Mouse (Mus musculus): ENCODE data around the gene Iqcj. TPM values are rescaled to one million over a fixed set of nuclear protein-coding genes. Genes with fewer than 3 reads are reported as not detected.

The Iqcj gene
- polyA plus RNA-seq, 1 experiment = 0.23 TPM

DNA sequence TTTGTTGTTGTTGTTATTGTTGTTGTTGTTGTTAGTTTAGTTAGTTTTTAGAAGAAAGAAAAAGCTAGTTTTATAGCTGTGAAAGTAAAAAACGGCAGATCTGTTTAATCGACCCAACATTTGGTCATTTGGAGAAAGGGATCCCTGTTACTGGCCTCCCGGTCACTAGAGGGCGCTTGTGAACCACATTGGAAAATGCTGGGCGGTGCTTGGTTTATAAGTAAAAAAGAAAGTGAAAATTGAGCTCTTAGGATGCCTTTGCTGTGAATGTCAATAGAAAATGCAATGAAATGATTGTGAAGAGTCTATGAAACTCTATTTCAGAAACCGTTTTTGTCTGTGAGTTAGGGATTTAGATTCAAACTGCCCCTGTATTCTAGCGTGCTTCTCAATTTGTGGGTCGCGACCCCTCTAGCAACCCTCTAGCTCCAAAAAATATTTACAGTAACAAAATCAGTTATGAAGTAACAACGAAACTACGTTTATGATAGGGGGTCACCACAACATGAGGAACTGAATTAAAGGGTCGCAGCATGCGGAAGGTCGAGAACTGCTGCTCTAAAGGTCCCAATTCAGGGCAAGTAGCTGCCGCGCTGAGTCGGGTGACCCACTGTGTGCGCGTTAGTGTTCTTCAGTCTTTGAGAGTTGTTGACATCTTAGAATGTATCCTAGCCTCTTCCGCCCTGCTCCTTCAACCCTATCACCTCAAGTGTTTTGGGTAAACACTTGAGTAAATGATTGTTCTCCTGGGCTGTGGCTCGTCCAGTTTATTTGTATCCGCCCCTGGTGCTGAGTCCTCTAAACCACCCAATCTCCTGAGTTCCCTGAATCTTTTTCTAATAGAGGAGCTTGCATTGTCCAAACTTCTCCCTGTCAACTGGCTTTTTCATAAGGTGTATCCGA is 164.6 kb downstream of the Iqcj start:
- no peak overlapping the region for H3K27ac ChIP-seq (ENCODE audit: insufficient read depth, low read length)
- H3K27me3 ChIP-seq (ENCODE audit: control insufficient read depth, insufficient read depth, low read length) = no peaks in the 10 kb centered on the region
- DNase-seq = peak; percentile 47 to 71
- no peaks in the 10 kb centered on the region for H3K4me1 ChIP-seq (ENCODE audit: control insufficient read depth, insufficient read depth, low read length)
- peak overlapping the region; percentile 49 for H3K4me3 ChIP-seq (replicated peaks; ENCODE audit: insufficient read depth, low read depth, low read length)
- 59% methylated on average over 23 of the region's 23 CpGs for WGBS
- no peak for TF ChIP-seq POLR2A (IDR thresholded peaks at IDR 0.05; ENCODE audit: borderline replicate concordance, insufficient read depth, low read length)
- TF ChIP-seq CTCF (IDR thresholded peaks at IDR 0.05; ENCODE audit: borderline replicate concordance, insufficient read depth, low read depth, low read length) = peak; percentile 76

DNA sequence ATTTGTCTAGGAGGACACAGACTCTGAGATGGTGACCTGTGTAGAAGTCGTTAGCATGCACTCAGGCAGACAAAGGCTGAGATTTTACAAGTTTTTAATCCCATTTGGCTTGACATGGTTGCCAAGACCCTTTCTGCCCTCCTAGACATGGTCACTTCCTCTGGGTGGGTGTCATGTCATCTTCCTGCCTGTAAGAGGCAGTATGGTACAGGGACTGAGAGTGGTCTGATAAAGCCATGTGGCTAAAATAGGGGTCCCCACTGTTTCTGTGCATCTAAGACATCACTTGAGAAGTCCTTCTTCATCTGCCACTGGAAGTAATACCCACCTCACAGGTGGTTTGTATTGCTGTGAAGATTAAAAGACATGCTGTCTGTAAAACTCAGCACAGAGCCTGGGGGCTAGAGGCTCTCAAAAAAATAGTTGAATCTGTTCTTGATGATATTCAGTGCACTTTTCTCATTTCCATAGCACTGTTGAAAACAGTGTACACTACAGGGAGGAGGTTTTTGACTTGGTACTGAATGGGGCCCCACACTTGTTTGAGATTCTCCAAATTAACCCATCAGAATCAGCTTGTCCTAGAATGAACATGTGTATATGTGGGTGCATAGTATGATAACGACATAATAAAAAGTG is 167.3 kb downstream of the Iqcj start:
- whole genome bisulfite sequencing = 52% methylated on average over 2 of the region's 2 CpGs
- Histone ChIP-seq H3K27me3 (ENCODE audit: control insufficient read depth, insufficient read depth, low read length) (no peaks in the 10 kb centered on the region; the same call in 1 of the 2 replicates), H3K4me3 (replicated peaks; ENCODE audit: insufficient read depth, low read depth, low read length) (no peak overlapping the region), H3K27ac (ENCODE audit: insufficient read depth, low read length) (no peak overlapping the region), H3K4me1 (ENCODE audit: control insufficient read depth, insufficient read depth, low read length) (no peaks in the 10 kb centered on the region)
- no peak for TF ChIP-seq POLR2A (IDR thresholded peaks at IDR 0.05; ENCODE audit: borderline replicate concordance, insufficient read depth, low read length)
- peak; percentile 54; the same call in 1 of the 2 replicates for TF ChIP-seq CTCF (IDR thresholded peaks at IDR 0.05; ENCODE audit: borderline replicate concordance, insufficient read depth, low read depth, low read length)
- peak in 1 of 2 experiments; percentile 13 for DNase-seq

DNA sequence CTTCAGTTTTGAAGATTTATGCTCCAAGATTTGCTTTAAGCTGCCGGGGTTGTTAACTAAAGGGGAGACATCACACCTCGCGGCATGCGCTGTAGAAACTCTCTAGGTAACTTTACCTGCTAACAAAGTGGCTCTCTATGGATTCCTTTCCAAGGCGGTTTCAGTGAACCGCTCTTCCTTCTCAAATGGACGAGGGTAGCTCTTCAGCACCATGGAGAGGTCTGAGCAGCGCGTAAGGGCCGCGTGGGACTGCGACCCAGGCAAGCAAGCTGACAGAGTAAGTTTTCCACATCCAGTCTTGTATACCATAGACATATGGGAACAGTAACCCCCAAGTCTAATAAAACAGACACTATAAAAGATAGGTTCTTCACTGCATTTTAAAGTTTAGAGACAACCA is 172.7 kb downstream of the Iqcj start, which contains the start of gene Schip1:
TSS of gene Schip1 (plus strand) at position 72 of the 400 bp plus-strand sequence.
- no peak for DNase-seq
- Histone ChIP-seq H3K27me3 (ENCODE audit: control insufficient read depth, insufficient read depth, low read length) (no peaks in the 10 kb centered on the region; the same call in 1 of the 2 replicates), H3K4me3 (replicated peaks; ENCODE audit: insufficient read depth, low read depth, low read length) (no peak within 1 kb of the TSS), H3K27ac (ENCODE audit: insufficient read depth, low read length) (no peak within 1 kb of the TSS), H3K4me1 (ENCODE audit: control insufficient read depth, insufficient read depth, low read length) (no peaks in the 10 kb centered on the region)
- WGBS = 52% methylated on average over 12 of the region's 12 CpGs
- TF ChIP-seq POLR2A (IDR thresholded peaks at IDR 0.05; ENCODE audit: borderline replicate concordance, insufficient read depth, low read length) (no peak), CTCF (IDR thresholded peaks at IDR 0.05; ENCODE audit: borderline replicate concordance, insufficient read depth, low read depth, low read length) (no peak)

DNA sequence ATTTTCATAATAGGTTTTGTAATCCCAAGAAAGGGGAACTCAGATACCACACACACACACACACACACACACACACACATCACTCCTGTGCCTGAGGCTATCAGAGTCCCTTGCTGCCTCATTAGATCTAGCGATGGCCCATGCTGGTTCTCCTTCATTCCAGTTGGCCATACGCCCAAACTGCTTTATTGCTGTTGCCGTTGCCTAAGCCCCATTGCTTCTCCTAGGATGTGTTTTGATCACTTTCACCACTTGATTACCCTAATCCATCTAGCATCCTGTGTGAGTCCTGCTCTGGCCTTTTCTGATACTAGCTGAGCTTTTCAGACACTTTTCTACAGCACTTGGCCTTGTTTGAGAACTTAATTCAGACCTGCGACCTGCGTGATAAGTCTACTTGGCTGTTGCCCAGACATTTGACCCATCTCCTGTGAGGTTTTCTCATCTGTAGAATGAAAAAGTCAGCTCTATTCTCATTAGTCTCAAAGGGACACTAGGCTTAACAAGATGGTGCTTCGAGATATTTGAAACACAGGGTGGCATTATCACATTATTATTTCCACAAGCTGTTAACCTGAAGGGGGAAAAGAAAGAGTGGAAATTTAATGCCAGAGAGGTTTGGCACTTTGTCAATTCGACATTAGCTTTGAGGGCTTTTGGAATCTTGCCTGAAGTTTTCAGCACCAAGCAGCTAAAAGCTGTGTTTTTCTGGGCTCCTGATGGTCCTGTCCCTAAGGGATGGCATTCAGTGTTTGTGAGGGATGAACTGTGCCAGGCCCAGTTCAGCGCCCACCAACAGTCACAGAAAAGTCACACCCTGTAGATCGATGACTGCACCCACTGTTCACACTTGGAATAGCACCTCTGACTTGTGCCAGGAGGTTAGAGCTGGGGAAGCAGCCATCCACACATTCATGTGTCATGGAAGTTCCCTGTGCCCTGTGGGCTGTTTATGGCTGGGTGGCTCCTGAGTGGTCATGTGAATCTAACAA is 179.7 kb downstream of the Iqcj start:
- TF ChIP-seq CTCF (IDR thresholded peaks at IDR 0.05; ENCODE audit: borderline replicate concordance, insufficient read depth, low read depth, low read length) (0 out of 2 replicates have a peak, but pooled peaks have one; percentile 13), POLR2A (IDR thresholded peaks at IDR 0.05; ENCODE audit: borderline replicate concordance, insufficient read depth, low read length) (no peak)
- Histone ChIP-seq H3K27ac (ENCODE audit: insufficient read depth, low read length) (no peak overlapping the region), H3K4me3 (replicated peaks; ENCODE audit: insufficient read depth, low read depth, low read length) (no peak overlapping the region), H3K27me3 (ENCODE audit: control insufficient read depth, insufficient read depth, low read length) (no peaks in the 10 kb centered on the region), H3K4me1 (ENCODE audit: control insufficient read depth, insufficient read depth, low read length) (peaks cover 3% of the 10 kb centered on the region)
- 8% methylated on average over 9 of the region's 9 CpGs for WGBS
- peak in 1 of 2 experiments; percentile 17 for DNase-seq

DNA sequence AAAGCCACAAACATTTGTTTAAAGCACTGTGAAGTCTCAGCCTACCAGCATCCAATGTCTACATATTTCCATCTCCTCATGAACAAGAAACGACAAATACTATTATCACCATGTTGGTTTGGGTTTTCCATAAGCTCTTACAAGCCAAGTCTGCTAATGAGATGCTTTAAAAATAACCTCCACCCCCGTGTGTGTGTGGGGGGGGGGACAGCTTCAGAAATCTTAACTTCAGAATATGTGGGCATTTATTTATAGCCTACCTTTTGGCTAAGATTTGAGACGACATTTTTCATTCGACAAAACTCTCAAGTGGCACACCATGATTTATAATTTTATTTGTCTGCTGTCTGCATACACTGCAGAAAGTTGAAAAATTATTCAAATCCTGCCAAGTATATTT is 185.4 kb downstream of the Iqcj start:
- Histone ChIP-seq H3K27me3 (ENCODE audit: control insufficient read depth, insufficient read depth, low read length) (no peaks in the 10 kb centered on the region), H3K4me1 (ENCODE audit: control insufficient read depth, insufficient read depth, low read length) (no peaks in the 10 kb centered on the region), H3K4me3 (replicated peaks; ENCODE audit: insufficient read depth, low read depth, low read length) (no peak overlapping the region), H3K27ac (ENCODE audit: insufficient read depth, low read length) (no peak overlapping the region)
- no peak for DNase-seq
- TF ChIP-seq POLR2A (IDR thresholded peaks at IDR 0.05; ENCODE audit: borderline replicate concordance, insufficient read depth, low read length) (no peak), CTCF (IDR thresholded peaks at IDR 0.05; ENCODE audit: borderline replicate concordance, insufficient read depth, low read depth, low read length) (no peak)
- 73% methylated on average over 4 of the region's 4 CpGs for WGBS

- DNase-seq = no peak
- TF ChIP-seq CTCF (IDR thresholded peaks at IDR 0.05; ENCODE audit: borderline replicate concordance, insufficient read depth, low read depth, low read length) (no peak), POLR2A (IDR thresholded peaks at IDR 0.05; ENCODE audit: borderline replicate concordance, insufficient read depth, low read length) (no peak)
- Histone ChIP-seq H3K27ac (ENCODE audit: insufficient read depth, low read length) (no peak overlapping the region), H3K4me1 (ENCODE audit: control insufficient read depth, insufficient read depth, low read length) (no peaks in the 10 kb centered on the region), H3K27me3 (ENCODE audit: control insufficient read depth, insufficient read depth, low read length) (no peaks in the 10 kb centered on the region), H3K4me3 (replicated peaks; ENCODE audit: insufficient read depth, low read depth, low read length) (no peak overlapping the region)
- 60% methylated on average over 2 of the region's 2 CpGs for WGBS
Measured at GRCm38 (mm10) chr3:68085024-68085423, 193.0 kb downstream of the Iqcj start.

DNA sequence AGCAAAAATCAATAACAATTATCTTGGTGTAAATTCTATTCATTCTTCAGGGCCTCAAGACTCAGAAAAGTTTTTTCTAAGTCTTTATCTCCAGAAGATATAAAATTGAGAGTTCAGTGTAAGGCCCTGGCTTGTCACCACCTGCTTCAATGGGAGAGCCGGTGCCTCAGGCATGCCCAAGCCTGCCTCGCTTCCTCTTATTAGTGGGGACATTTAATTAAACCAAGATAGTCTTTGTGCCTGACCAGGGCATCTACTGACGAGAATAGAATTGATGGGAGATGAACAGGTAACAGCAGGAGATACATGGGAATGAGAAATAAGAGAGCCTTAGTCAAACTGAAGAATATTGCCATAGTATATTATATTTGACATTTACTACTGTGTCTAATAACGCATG is 200.1 kb downstream of the Iqcj start:
- TF ChIP-seq POLR2A (IDR thresholded peaks at IDR 0.05; ENCODE audit: borderline replicate concordance, insufficient read depth, low read length) (no peak), CTCF (IDR thresholded peaks at IDR 0.05; ENCODE audit: borderline replicate concordance, insufficient read depth, low read depth, low read length) (no peak)
- Histone ChIP-seq H3K27me3 (ENCODE audit: control insufficient read depth, insufficient read depth, low read length) (no peaks in the 10 kb centered on the region), H3K4me3 (replicated peaks; ENCODE audit: insufficient read depth, low read depth, low read length) (no peak overlapping the region), H3K4me1 (ENCODE audit: control insufficient read depth, insufficient read depth, low read length) (no peaks in the 10 kb centered on the region), H3K27ac (ENCODE audit: insufficient read depth, low read length) (no peak overlapping the region)
- DNase-seq = no peak
- 79% methylated on average over 4 of the region's 4 CpGs for WGBS

Data from cerebellum, adult 2 months (tissue).